Mouse (Mus musculus) bone marrow macrophage, adult 2 months (primary cell): Measurements from ENCODE around the gene Dnm1. TPM values are rescaled to one million over a fixed set of nuclear protein-coding genes. Genes with fewer than 3 reads are reported as not detected.

Experiments used
- H3K27ac ChIP-seq: 2 replicates; pipeline ENCODE4 v1.5.1; 2012; ENCODE audit warnings: low read depth, low read length; ENCODE audit not compliant: insufficient read depth
- H3K4me1 ChIP-seq: 2 replicates; pipeline ENCODE4 v1.6.1; 2012; ENCODE audit warnings: low read length; ENCODE audit not compliant: control insufficient read depth, insufficient read depth
- H3K4me3 ChIP-seq: 2 replicates; pipeline ENCODE4 v1.5.1; 2012; ENCODE audit warnings: mild to moderate bottlenecking, low read length, moderate library complexity; ENCODE audit not compliant: insufficient read depth
- CTCF ChIP-seq: IDR thresholded peaks from 2 replicates; pipeline ENCODE4 v1.5.1; 2012; ENCODE audit warnings: low read depth, mild to moderate bottlenecking, low read length, moderate library complexity
- POLR2A ChIP-seq: IDR thresholded peaks from 2 replicates; pipeline ENCODE4 v1.6.1; 2012; ENCODE audit warnings: mild to moderate bottlenecking, low read depth, low read length, borderline replicate concordance
- polyA plus RNA-seq: library from polyadenylated mRNA; stranded (reverse); fragments of >200 nt; gene quantifications from 2 replicates; pipeline ENCODE4 v1.2.4, GENCODE M21; 2012; ENCODE audit not compliant: missing spikeins, insufficient read depth, insufficient read length

The Dnm1 gene
- polyA plus RNA-seq, 1 experiment, result 0.66 TPM

GRCm38 (mm10) chr2:32352151-32353006 lies 759 bp downstream of the Dnm1 start, which contains the start of gene Ciz1:
TSS of gene Ciz1 (plus strand) at chr2:32352327.
- peaks cover 18% of the 10 kb centered on the region for H3K4me1 ChIP-seq
- no peak for TF ChIP-seq POLR2A
- TF ChIP-seq CTCF, result no peak
- peak within 1 kb of the TSS; percentile 60 for H3K4me3 ChIP-seq
- H3K27ac ChIP-seq, result no peak within 1 kb of the TSS

GRCm38 (mm10) chr2:32351471-32351961 lies 1.6 kb downstream of the Dnm1 start:
- Histone ChIP-seq H3K27ac (no peak overlapping the region), H3K4me1 (peaks cover 18% of the 10 kb centered on the region), H3K4me3 (no peak overlapping the region)
- no peak for TF ChIP-seq CTCF
- TF ChIP-seq POLR2A, result no peak

GRCm38 (mm10) chr2:32350471-32351051 lies 2.6 kb downstream of the Dnm1 start:
- Histone ChIP-seq H3K4me1 (peaks cover 18% of the 10 kb centered on the region), H3K4me3 (no peak overlapping the region), H3K27ac (no peak overlapping the region)
- TF ChIP-seq CTCF, result no peak
- no peak for TF ChIP-seq POLR2A

- H3K4me3 ChIP-seq, result no peak overlapping the region
- no peak overlapping the region for H3K27ac ChIP-seq
- H3K4me1 ChIP-seq, result peaks cover 18% of the 10 kb centered on the region
- TF ChIP-seq POLR2A (no peak), CTCF (no peak)
Observed at GRCm38 (mm10) chr2:32349625-32350255, 3.4 kb downstream of the Dnm1 start.

- peaks cover 21% of the 10 kb centered on the region for H3K4me1 ChIP-seq
- TF ChIP-seq CTCF (no peak), POLR2A (no peak)
- H3K27ac ChIP-seq, result no peak overlapping the region
- no peak overlapping the region for H3K4me3 ChIP-seq
Observed at GRCm38 (mm10) chr2:32348311-32348710, 4.8 kb downstream of the Dnm1 start.

GRCm38 (mm10) chr2:32347019-32347418 lies 6.1 kb downstream of the Dnm1 start:
- TF ChIP-seq CTCF, result no peak
- no peak for TF ChIP-seq POLR2A
- Histone ChIP-seq H3K4me3 (no peak overlapping the region), H3K27ac (no peak overlapping the region), H3K4me1 (peaks cover 29% of the 10 kb centered on the region)

GRCm38 (mm10) chr2:32344598-32345321 lies 8.4 kb downstream of the Dnm1 start:
- TF ChIP-seq CTCF (no peak), POLR2A (no peak)
- Histone ChIP-seq H3K4me3 (no peak overlapping the region), H3K4me1 (peaks cover 21% of the 10 kb centered on the region), H3K27ac (no peak overlapping the region)

- peaks cover 21% of the 10 kb centered on the region for H3K4me1 ChIP-seq
- H3K27ac ChIP-seq, result no peak overlapping the region
- no peak overlapping the region for H3K4me3 ChIP-seq
- TF ChIP-seq CTCF, result no peak
- no peak for TF ChIP-seq POLR2A
Observed at GRCm38 (mm10) chr2:32344056-32344455, 9.1 kb downstream of the Dnm1 start.

- TF ChIP-seq CTCF, result no peak
- TF ChIP-seq POLR2A, result no peak
- peaks cover 21% of the 10 kb centered on the region for H3K4me1 ChIP-seq
- H3K27ac ChIP-seq, result peak overlapping the region; percentile 61
- H3K4me3 ChIP-seq, result no peak overlapping the region
Observed at GRCm38 (mm10) chr2:32343351-32343671, 9.8 kb downstream of the Dnm1 start.
